Mouse (Mus musculus) induced T-regulatory cell, adult 2 months (primary cell): ENCODE results near the gene Acad10.

ENCODE experiments used
- DNase-seq: peaks from one replicate; pipeline ENCODE4 v3.0.0-alpha.2; 2012; ENCODE audit warnings: low read depth

The Acad10 gene

DNA sequence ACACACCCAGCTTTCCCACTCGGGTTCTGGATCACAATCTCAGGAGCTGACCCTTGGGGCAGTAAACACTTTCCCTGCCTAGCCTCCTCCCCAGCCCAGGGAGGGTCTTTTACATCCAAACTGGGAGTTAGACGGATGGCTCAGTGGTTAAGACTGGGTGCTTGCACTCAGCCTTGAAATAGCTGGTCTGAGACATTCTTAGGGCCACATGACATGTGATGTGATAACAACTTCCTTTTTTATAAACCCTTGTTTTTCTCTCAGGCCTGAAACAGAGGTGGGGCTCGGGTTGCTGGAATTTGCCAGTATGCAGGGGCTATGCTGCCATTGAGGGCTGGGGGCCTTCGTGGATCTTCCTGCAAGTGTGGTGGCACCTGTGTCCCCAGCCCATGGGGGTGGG, 63.0 kb downstream of the Acad10 start:
- DNase-seq = no peak

DNA sequence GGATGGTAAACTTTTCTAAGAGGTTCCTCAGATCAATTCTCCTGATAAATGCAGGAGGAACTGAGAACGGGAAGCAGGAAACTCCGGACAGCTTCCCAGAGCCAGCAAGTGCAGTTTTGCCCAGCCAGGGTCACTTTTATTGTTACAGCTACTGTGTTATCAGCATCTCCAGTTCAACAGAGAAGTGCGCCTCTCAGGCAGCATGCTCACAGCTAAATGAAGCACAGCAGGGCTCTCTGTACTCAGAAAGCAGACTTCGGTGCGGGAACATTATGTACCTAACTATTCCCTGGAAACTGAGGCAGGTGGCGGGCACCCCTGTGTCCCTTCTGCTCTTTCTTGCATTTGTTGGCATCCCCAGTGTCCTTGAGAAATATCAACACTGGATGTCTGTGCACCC, 64.1 kb downstream of the Acad10 start:
- no peak for DNase-seq

DNA sequence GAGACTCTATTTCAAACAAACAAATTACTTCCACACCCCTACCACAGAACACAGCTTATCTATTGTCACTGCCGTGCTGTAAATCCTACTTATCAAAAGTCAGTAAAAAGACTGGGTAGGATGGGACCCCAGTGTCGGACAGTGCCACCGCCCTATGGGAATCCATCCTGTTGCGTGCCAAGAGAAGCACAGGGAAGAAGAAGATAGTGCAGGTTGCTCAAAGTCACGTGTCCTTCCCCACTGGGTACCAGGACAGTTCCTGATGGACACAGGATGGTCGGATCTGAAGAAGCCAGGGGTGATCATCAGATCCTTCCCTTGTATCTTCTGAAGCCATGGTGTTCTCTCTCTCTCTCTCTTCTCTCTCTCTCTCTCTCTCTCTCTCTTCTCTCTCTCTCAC, 64.6 kb downstream of the Acad10 start:
- no peak for DNase-seq

DNA sequence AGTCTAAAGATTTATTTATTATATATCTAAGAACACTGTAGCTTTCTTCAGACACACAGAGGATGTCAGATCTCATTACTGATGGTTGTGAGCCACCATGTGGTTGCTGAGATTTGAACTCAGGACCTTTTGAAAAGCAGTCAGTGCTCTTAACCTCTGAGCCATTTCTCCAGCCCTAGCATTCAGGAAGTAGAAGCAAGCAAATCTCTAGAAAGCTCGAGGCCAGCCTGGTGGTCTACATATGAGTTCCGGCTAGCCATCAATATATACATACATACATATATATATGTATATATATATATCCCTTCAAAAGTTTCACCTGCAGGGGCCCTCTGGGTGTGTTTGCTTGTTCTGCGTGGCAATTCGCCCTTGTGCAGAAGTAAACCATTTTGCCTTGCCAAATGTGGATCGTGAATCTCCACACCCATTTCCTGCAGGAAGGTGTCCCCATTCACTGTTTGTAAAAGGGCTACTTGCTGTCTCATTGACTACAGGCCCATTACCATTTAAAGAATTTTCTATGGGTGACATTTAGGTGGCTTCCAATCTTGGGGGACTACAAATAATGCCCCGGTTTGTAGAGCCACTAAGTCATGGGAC, 65.5 kb downstream of the Acad10 start:
- DNase-seq = no peak

DNA sequence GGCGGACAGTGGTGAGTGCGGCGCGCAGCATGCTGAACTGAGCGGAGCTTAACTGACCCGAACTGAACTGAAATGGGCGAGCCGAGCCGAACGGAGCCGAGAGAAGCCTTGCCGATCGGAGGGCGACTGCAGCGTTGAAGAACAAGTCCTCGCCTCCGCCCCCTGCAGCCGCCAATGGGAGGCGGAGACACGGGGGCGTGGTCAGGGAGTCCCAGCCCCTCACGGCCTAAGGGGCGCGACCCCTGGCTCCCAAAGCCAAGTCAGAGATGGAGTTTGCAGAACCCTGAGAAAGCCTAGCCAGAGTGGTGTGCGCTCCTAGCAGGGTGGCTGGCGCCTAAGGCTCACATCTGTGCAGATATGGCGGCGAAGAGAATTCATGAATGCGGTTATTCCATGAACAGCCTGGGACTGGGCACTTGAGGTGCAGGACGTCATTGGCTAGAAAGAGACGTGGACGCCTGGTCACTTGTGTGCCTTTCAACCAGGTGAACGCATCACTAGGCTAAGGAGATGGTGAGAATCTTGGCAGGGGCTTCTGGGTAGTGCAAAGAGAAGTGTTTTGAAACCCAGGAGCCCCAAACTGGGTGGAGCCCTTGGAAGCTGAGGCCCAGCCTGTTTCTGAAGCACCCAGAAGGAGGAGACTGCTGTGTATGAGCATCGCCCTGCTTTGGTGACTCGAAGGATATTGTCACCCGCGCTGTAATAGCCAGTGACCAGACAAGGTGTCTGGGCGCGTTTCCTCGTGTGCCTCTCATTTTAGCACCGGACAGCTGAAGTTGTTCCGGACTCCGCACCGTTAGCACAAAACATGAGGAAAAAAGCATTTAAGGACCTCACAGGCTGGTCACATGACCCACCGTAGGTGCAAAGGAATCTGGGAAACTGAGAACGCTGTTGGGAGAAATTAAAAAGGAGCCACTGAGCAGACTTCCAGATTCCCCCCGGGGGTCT, 66.6 kb downstream of the Acad10 start, which contains the start of gene Aldh2:
Gene Aldh2, minus strand, starts transcription at position 374 of the 951 bp plus-strand sequence.
- peak; percentile 83 for DNase-seq

DNA sequence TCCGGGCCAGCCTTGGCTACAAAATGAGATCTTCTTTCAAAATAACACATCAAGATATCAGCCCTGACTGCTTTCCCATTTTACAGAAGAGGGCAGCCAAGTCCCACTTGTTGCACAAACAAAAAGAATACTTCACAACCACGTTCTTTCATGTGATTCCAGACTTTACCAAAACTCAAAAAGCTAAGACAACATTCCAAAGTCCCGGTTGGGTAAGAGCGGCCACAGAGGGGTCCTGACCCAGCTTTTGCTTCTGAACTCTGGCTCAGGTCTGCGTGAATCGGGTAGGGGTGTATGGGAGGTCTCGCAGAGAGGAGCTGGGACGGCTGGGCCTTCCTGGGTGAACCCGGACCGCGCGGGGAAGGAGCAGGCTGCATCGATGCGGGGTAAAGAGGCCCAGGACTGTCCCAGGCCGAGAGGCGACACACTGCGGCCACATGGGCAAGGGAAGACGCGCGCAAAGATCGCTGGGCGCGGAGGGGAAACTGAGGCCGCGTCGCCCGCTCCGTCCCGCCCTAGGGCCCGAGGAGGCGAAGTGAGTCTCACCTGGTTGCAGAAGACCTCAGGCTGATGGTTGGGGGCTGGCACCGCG, 67.4 kb downstream of the Acad10 start:
- no peak for DNase-seq

DNA sequence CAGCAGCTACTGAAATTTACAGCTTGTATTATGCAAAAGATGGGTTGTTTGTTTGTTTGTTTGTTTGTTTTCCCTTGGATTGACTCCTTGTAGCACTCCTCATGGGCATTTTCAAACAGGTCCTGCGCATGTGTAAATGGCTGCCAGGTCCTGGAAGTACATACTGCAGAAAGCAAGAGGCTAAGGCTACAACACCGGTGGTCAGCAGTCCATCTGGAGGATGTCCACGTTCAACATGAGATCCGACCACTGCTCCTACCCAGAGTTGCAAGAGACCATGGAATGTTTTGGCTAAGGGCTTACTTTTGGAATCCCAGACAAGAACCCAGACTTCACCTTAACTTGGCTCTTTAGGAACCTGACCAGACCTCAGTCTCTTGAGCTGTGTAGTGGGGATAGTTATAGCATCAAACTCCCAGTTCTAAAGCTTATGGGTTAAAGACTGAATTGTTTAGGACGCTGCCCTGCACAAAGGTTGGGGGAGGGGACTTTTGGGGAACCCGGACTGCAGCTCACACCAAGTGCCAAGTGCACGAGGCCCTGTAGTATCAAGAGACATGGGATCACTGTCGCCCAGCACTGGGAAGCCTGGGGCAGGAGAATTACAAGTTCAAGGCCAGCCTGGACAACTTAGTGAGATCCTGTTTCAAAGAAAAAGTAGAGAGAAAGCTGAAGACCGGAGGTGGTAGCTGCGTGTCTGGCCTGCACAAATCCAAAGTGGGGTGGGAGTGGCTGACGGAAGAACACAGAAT, 68.1 kb downstream of the Acad10 start:
- no peak for DNase-seq

DNA sequence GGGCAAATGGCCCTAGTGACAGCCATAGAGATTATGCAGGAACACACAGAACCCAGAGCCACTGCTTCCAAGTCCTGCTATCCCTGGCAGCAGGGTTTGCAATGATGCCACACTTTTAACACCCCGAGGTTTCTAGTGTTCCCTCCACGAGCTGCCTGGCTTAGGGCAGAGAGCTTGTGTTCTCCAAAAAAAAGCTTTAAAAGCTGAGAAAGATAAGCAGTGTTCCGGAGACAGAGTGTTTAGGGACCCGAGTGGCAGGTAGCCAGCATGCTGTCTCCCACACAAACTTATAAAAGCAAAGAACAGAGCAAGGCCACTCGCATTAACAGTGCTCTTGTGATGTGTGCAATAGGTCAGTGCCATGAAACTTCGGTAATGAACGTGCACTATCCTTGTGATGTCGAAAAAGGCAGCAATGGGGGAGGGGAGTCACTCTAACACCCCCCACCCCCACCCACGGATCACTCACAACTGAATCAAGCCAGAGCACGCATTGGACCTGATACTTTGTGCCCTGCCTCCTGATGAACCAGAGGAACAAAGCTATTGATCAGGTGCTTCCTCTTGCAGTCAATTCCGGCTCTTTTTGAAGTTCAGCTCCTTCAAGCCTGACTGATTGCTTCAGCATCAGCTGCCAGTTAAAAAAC, 68.8 kb downstream of the Acad10 start:
- no peak for DNase-seq

DNA sequence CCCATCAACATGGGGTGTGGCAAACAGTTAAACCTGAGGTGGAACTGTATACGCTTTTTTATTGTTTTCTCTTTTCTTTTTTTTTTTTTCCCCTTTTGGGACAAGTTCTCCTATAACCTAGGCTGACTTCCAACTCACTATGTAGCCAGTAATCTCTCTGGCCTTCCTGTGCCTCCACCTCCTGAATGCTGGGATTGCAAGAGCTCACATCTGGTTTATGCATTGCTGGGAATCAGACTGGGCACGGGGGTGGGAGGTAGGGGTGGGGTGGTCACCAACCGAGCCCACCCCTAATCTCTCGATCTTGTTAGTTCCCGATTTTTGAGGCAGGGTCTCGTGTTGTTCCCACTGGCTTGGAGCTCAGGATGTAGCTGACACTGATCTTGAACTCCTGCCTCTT, 70.4 kb downstream of the Acad10 start:
- DNase-seq = no peak

DNA sequence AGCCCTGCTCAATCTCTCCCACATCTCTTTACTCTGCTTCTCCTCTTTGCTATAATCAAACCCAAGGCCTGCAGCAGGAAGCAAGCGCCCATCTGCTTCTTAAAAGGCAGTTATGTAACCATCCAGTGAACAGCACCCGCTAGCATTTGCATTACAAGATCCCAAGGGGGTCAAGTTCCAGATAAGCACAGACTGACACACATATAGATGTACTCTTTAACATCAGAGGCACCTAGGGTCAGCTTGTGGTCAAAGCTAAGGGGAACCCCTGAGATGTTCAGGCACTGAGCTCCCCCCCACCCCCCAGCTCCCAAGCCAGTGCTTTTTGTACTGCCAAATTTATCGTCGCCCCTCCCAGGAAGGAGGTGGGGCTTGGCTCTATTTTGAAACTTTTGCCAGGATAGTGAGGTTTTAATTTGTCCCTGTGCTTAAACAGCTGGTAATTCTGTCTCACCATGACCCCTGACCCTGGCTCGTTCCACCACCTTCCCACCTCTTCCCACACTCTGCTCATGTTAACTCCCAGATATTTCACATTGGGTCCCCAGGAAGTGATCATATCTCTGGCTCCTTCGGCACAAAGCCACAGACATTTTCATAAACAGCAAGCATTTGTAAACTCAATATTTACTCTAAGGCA, 73.8 kb downstream of the Acad10 start:
- DNase-seq = peak; percentile 41

DNA sequence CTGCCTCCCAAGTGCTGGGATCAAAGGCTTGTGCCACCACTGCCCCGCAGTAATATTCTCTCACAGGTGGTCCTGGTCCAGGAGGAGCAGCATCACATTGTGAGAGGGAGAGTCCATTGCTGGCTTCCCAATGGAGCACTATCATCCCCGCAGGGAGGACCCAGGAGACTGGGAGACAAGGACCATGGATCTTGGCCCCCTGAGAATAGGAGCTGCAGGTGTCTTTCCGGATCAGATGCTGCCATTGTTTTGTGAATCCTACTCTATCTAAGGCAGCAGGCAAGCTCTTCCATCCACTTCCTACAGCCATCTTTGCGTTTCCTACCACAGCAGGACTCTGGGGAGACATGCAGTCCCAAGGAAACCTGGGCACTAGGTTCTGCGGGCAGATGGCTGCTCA, 74.6 kb downstream of the Acad10 start:
- DNase-seq = no peak

DNA sequence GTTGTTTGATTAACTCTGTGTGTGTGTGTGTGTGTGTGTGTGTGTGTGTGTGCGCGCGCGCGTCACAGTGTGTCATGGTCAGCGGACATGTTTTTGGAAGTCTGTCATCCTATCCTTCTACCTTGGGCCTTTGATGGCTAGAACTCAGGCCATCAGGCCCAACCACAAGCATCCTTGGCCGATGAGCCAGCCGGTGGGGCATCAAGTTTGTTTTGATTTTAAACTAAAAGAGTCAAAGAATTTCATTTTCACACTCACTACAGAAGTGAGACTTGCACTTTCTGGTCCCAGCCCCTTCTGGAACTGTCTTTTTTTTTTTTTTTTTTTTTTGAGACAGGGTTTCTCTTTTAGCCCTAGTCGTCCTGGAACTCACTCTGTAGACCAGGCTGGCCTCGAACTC, 75.3 kb downstream of the Acad10 start:
- no peak for DNase-seq

DNA sequence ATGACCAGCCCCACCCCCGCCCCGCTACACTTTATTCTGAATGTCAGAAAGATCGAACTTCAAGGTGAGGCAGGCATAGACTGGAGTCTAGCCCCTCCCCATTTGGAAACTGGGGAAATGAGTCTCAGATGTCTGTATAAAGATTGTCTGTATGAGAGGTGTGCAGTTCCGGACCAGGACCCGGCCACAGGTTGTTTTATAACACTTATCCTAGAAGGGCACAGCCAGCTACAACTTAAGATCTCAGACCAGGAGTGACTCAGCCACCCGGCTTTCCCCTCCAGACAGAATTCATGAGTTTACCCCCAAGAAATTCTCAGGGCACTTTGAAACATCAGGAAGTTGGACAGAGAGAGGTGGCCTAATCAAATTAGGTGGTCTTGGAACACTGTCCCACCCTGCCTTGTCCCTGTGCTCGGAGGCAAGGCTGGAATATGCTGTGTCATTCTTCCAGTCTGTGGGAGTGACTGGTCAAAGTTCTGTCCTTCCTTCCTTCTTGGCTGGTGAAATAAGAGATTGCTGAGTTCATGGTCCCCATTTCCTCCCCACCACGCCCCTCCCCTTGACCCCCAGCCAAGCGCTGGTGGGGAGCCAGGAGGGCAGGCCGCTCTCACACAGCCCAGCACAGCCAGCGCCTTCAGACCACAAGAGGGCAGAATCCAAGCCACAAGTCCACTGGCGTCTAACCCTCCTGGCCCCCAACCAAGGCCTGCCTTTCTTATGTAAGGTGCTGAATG, 76.4 kb downstream of the Acad10 start:
- DNase-seq = no peak

DNA sequence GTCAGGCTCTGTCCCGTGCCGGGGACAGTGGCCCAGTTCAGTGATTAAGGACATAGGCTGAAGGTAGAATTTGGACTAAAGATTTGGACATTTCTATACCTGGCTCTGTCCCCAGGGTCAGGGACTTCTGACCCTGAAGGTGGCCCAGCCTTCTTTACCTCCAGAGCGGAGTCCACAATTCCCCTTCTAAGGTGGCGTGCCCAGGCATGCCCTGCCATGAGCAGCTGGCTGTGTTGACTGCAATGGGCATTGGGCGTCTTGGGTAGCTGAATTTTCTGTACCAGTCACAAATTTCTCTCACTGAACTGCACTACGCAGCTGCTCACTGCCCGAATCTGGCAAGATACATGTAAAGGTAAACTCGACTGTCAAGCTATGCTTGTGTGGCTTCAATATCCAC, 78.4 kb downstream of the Acad10 start:
- DNase-seq = no peak

DNA sequence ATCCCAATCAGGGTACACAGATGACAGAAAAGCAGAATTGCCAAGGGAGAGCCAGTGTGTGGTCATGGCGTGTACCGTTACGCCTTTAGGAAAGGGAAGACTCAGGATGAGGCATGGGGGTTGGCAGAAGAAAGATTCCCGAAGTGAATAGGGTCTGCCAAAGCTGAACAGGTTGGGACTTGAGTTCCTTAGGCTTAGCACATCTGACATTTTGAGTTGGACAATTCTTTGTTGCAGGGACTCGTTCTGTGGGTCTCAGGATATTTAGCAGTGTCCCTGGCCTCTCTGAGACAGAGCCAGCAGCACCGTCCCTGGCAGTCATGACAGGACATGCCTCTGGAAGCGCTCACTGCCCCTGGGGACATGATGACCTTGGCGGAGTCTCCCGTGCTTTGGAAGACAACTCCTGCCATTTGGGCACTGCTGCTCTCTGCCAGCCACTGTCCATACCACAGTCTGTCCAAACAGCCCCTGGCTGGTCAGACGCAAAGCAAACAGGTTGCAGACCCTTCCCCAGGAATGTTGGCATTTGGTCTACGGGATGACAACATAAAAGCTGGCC, 83.3 kb downstream of the Acad10 start:
- no peak for DNase-seq

DNA sequence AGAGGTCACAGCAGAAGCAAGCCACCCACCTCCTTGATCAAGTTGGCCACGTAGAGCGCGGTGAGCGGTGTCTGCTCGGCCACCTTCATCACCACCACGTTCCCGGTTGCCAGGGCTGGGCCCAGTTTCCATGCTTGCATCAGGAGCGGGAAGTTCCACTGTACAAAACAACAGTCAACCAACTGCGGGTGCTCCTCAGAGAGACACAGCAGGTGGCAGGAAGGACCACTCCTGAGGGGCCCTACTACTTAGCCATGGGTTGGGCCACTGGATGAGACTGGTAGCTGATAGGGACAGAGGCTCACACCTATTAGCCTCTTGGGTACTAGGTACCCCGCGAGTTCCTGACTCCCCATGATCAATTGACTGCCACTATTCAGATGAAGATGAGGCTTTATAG, 84.4 kb downstream of the Acad10 start:
- DNase-seq = no peak

DNA sequence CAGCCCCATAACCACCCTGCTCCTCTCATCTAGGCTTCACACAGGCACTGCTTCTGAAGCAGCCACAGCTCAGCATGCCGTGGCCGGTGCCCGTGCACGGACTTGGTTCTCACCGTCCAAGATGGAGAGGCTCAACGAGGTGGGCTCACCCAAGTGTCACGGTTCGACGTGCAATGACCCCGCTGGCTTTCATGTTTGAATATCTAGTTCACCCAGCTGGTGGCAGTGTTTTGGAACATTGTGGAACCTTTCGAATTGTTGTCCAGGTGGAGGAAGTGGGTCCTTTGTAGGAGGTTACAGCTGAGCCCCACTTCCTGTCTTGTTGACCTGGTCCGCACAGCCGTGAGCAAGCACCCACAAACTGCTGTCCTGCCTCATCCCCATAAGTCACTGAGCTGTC, 86.2 kb downstream of the Acad10 start:
- no peak for DNase-seq
